Mouse (Mus musculus): ENCODE measurements at regions not wholly inside any gene's neighbourhood (a gene's known extent, or its start where the extent isn't known, plus 50 kb on each side); places are given as distances from the start of the nearest gene placed in this dataset.
"Not testable (repeated sequence)": the region's sequence is repeated elsewhere in the genome, so short reads cannot be mapped to it uniquely, and the experiment has no call there.

DNA sequence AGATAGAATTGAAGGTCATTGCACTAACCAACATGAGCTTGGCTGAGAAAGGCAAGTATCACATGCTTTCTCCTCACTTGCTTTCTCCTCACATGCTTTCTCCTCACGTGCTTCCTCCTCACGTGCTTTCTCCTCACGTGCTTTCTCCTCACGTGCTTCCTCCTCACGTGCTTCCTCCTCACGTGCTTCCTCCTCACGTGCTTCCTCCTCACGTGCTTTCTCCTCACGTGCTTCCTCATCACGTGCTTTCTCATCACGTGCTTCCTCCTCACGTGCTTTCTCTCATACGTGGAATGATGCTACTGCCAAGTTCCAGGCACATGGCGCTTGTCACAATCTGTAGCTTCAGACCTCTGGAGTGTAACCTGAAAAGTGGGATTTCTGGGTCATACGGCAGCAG, 235.2 kb downstream of the Diras2 start:
- TF ChIP-seq CTCF (IDR thresholded peaks at IDR 0.05; ENCODE audit: low read depth) = no peak
- no peak for ATAC-seq
- Histone ChIP-seq H3K27ac (ENCODE audit: low read depth, low read length) (no peak overlapping the region), H3K4me3 (ENCODE audit: low read depth, low read length) (no peak overlapping the region), H3K27me3 (replicated peaks; ENCODE audit: control insufficient read depth, insufficient read depth, low read length) (no peaks in the 10 kb centered on the region), H3K36me3 (ENCODE audit: control insufficient read depth, insufficient read depth) (no peaks in the 10 kb centered on the region), H3K4me2 (replicated peaks; ENCODE audit: low read depth) (no peak overlapping the region), H3K4me1 (replicated peaks; ENCODE audit: control insufficient read depth, insufficient read depth, low read length) (no peaks in the 10 kb centered on the region), H3K9ac (ENCODE audit: low read depth, low read length) (no peak overlapping the region), H3K9me3 (ENCODE audit: control insufficient read depth) (no peaks in the 10 kb centered on the region)
- WGBS = 94% methylated on average over 15 of the region's 15 CpGs

DNA sequence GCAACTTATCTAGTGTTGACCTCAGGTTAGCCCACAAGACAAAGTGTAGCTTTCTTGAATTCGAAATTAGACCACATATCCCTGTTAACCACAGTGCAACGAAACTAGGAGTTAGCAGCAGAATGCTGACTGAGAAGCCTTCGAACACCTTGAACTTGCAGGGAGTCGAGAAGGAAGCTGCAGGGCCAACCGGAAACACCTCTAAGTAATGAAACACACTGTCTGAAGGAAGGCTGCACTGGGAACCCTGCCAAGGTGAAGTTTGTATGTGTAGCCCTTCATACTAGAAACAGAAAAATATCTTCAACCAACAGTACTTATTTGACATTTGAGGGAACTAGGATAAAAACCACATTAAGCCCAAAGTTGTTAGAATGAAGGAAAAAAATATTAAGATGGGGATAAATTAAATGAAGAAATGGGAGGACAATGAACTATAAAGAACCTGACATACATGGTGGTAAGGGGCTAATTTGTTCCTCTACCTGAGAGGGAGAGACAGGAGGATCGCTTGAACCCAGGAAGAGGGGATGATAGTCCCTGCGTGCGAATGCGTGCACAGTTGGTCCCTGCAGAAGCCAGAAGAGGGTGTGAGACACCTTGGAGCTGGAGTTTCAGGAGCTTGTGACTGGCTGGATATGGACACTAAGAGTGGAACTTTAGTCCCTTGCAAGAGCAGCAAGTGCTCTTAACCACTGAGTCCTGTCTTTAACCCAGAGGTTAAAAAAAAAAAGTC, 234.4 kb downstream of the Diras2 start:
- no peak overlapping the region for H3K9ac ChIP-seq (ENCODE audit: low read depth, low read length)
- H3K27ac ChIP-seq (ENCODE audit: low read depth, low read length) = no peak overlapping the region
- no peak for TF ChIP-seq CTCF (IDR thresholded peaks at IDR 0.05; ENCODE audit: low read depth)
- H3K4me1 ChIP-seq (replicated peaks; ENCODE audit: control insufficient read depth, insufficient read depth, low read length) = no peaks in the 10 kb centered on the region
- no peak for ATAC-seq
- H3K9me3 ChIP-seq (ENCODE audit: control insufficient read depth) = no peaks in the 10 kb centered on the region
- no peak overlapping the region for H3K4me2 ChIP-seq (replicated peaks; ENCODE audit: low read depth)
- no peaks in the 10 kb centered on the region for H3K27me3 ChIP-seq (replicated peaks; ENCODE audit: control insufficient read depth, insufficient read depth, low read length)
- no peaks in the 10 kb centered on the region for H3K36me3 ChIP-seq (ENCODE audit: control insufficient read depth, insufficient read depth)
- WGBS = 83% methylated on average over 9 of the region's 9 CpGs
- no peak overlapping the region for H3K4me3 ChIP-seq (ENCODE audit: low read depth, low read length)

DNA sequence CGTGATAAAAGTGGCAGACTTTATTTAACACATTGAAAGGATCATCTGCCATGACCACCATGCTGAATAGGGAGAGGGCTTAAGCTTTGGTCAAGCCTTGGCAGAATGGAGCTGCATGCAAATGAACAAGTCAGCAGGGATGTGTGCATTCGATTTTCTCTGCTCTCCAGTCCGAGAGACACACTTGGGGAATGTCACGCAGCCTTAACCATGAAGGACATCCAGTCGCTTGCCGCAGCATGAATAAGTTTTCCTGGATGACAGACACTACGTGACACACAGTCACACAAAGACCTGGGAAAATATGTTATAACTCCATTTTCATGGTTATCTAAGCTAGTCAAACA, 233.8 kb downstream of the Diras2 start:
- WGBS = 89% methylated on average over 7 of the region's 7 CpGs
- H3K4me3 ChIP-seq (ENCODE audit: low read depth, low read length) = no peak overlapping the region
- H3K27ac ChIP-seq (ENCODE audit: low read depth, low read length) = no peak overlapping the region
- H3K4me2 ChIP-seq (replicated peaks; ENCODE audit: low read depth) = no peak overlapping the region
- no peaks in the 10 kb centered on the region for H3K9me3 ChIP-seq (ENCODE audit: control insufficient read depth)
- TF ChIP-seq CTCF (IDR thresholded peaks at IDR 0.05; ENCODE audit: low read depth) = no peak
- no peak for ATAC-seq
- no peaks in the 10 kb centered on the region for H3K36me3 ChIP-seq (ENCODE audit: control insufficient read depth, insufficient read depth)
- H3K27me3 ChIP-seq (replicated peaks; ENCODE audit: control insufficient read depth, insufficient read depth, low read length) = no peaks in the 10 kb centered on the region
- H3K9ac ChIP-seq (ENCODE audit: low read depth, low read length) = no peak overlapping the region
- no peaks in the 10 kb centered on the region for H3K4me1 ChIP-seq (replicated peaks; ENCODE audit: control insufficient read depth, insufficient read depth, low read length)

DNA sequence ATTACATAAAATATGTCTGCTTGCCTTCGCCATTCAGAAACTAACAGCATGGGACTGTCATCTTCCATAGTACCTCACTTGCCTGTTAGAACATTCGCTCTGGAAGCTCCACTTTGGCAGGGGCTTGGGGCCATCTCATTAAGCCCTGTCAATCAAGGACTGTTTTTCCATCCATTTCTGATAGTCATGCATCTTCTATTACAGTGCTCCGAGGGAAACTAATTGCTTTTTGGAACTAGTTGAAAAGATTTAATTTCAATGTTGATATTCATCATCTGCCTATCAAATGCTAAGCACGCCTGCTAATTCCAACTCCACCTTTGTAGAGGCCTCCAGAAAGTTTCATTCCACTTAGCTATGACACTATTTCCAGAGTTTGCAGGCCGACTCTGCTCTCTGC, 232.7 kb downstream of the Diras2 start:
- WGBS = 81% methylated on average over 5 of the region's 5 CpGs
- ATAC-seq = no peak
- Histone ChIP-seq H3K27me3 (replicated peaks; ENCODE audit: control insufficient read depth, insufficient read depth, low read length) (no peaks in the 10 kb centered on the region), H3K4me2 (replicated peaks; ENCODE audit: low read depth) (no peak overlapping the region), H3K4me1 (replicated peaks; ENCODE audit: control insufficient read depth, insufficient read depth, low read length) (no peaks in the 10 kb centered on the region), H3K36me3 (ENCODE audit: control insufficient read depth, insufficient read depth) (no peaks in the 10 kb centered on the region), H3K27ac (ENCODE audit: low read depth, low read length) (no peak overlapping the region), H3K9ac (ENCODE audit: low read depth, low read length) (no peak overlapping the region), H3K4me3 (ENCODE audit: low read depth, low read length) (no peak overlapping the region), H3K9me3 (ENCODE audit: control insufficient read depth) (no peaks in the 10 kb centered on the region)
- TF ChIP-seq CTCF (IDR thresholded peaks at IDR 0.05; ENCODE audit: low read depth) = no peak

DNA sequence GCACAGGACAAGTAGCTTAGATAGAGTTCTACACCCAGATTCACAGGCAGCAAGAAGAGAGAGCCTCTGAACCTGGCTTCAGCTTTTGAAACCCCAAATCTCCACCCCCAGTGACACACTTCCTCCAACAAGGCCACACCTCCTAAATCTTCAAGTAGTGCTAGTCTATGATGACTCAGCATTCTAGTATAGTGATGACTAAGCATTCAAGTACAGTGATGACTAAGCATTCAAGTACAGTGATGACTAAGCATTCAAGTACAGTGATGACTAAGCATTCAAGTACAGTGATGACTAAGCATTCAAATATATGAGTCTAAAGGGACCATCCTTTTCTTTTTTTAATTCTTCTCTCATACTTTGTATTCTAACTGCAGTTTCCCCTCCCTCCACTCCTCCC, 225.8 kb downstream of the Diras2 start:
- H3K36me3 ChIP-seq (ENCODE audit: control insufficient read depth, insufficient read depth); ATAC-seq; H3K27ac ChIP-seq (ENCODE audit: low read depth, low read length); H3K4me3 ChIP-seq (ENCODE audit: low read depth, low read length); H3K4me2 ChIP-seq (replicated peaks; ENCODE audit: low read depth); H3K27me3 ChIP-seq (replicated peaks; ENCODE audit: control insufficient read depth, insufficient read depth, low read length); H3K9me3 ChIP-seq (ENCODE audit: control insufficient read depth); H3K9ac ChIP-seq (ENCODE audit: low read depth, low read length); H3K4me1 ChIP-seq (replicated peaks; ENCODE audit: control insufficient read depth, insufficient read depth, low read length): not testable (repeated sequence)

DNA sequence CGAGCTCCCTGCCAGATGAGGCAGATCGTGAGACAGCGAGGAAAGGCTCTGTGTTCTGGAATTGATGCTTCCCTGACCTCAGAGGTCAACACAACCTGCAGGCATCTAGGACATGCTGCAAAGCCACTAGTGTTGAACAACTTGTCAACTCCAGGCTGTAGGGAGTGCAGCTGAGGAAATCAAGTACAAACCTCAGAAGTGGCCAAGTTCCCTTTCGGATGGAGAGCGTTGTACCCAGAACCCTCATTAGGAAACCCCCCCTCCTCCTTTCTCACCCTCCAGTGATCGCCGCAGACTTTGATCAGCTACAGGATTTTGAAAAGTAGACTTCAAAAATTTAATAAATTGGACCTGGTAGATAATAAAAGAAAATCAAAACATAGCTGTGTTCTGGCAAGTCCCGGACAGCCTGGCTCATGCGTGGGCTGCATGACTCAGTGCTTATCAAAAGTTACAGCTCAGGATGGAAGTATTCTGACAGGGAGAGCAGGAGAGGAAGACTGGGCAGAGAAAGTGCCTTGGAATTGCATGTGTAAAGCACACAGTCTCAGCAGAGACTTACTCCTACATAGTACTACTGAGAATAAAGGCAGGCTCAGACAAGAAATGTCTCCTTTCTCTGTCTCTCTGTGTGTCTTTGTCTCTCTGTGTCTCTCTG, 224.2 kb downstream of the Diras2 start:
- Histone ChIP-seq H3K9ac (ENCODE audit: low read depth, low read length) (no peak overlapping the region), H3K27me3 (replicated peaks; ENCODE audit: control insufficient read depth, insufficient read depth, low read length) (no peaks in the 10 kb centered on the region), H3K27ac (ENCODE audit: low read depth, low read length) (no peak overlapping the region), H3K9me3 (ENCODE audit: control insufficient read depth) (no peaks in the 10 kb centered on the region), H3K4me1 (replicated peaks; ENCODE audit: control insufficient read depth, insufficient read depth, low read length) (no peaks in the 10 kb centered on the region), H3K4me2 (replicated peaks; ENCODE audit: low read depth) (no peak overlapping the region), H3K4me3 (ENCODE audit: low read depth, low read length) (no peak overlapping the region), H3K36me3 (ENCODE audit: control insufficient read depth, insufficient read depth) (no peaks in the 10 kb centered on the region)
- WGBS = 69% methylated on average over 9 of the region's 9 CpGs
- TF ChIP-seq CTCF (IDR thresholded peaks at IDR 0.05; ENCODE audit: low read depth) = no peak
- no peak for ATAC-seq
